Mouse (Mus musculus) left cerebral cortex, adult 8-10 months (tissue): Measurements from ENCODE around the gene Wfdc6b. TPM values are rescaled to one million over a fixed set of nuclear protein-coding genes. Genes with fewer than 3 reads are reported as not detected.

ENCODE experiments used
- total RNA-seq, 4 experiments: library from RNA; stranded (reverse); gene quantifications; 2 replicates each; pipeline ENCODE4 v1.2.4; 2022

The Wfdc6b gene
- total RNA-seq, 4 experiments from 2014 or later: not detected

Other genes with a start within 250 kb of the Wfdc6b start
- gene Slpi, start 224.4 kb upstream of the Wfdc6b start, total RNA-seq: 1 to 10 TPM in 2 of 4 experiments, under 1 TPM in 1, not detected in 1; 0.62 to 1.8 (median 1.3) TPM
- under 1 TPM; 0.17 to 0.77 (median 0.31) TPM for gene Rbpjl, start 210.4 kb upstream of the Wfdc6b start, total RNA-seq
- gene Matn4, start 208.4 kb upstream of the Wfdc6b start, total RNA-seq: 10 to 100 TPM in 3 of 4 experiments, 1 to 10 TPM in 1; 9.9 to 12.0 (median 10.6) TPM
- 100 to 1,000 TPM in 1 of 4 experiments, 10 to 100 TPM in 3; 81.2 to 117 (median 89.0) TPM for gene Sdc4, start 169.6 kb upstream of the Wfdc6b start, total RNA-seq
- 10 to 100 TPM; 39.4 to 46.1 (median 40.6) TPM for gene Sys1, start 156.6 kb upstream of the Wfdc6b start, total RNA-seq
- gene Gm20458, start 152.6 kb upstream of the Wfdc6b start, total RNA-seq: 10 to 100 TPM in 1 of 4 experiments, 1 to 10 TPM in 3; 4.4 to 15.6 (median 6.3) TPM
- not detected for gene Trp53tg5, start 139.8 kb upstream of the Wfdc6b start, total RNA-seq
- 100 to 1,000 TPM; 140 to 155 (median 147) TPM for gene Dbndd2, start 127.4 kb upstream of the Wfdc6b start, total RNA-seq
- gene Pigt, start 116.0 kb upstream of the Wfdc6b start, total RNA-seq: 10 to 100 TPM; 84.0 to 97.2 (median 89.5) TPM
- 1 to 10 TPM in 2 of 4 experiments, under 1 TPM in 2; 0.98 to 1.5 (median 1.1) TPM for gene Wfdc2, start 51.1 kb upstream of the Wfdc6b start, total RNA-seq
- gene Spint3, start 40.1 kb upstream of the Wfdc6b start, total RNA-seq: not detected
- not detected for gene Wfdc6a, start 28.1 kb upstream of the Wfdc6b start, total RNA-seq
- gene Eppin, start 19.9 kb upstream of the Wfdc6b start, total RNA-seq: not detected
- not detected for gene Wfdc8, start 104 bp downstream of the Wfdc6b start, total RNA-seq
- not detected for gene Wfdc16, start 25.3 kb downstream of the Wfdc6b start, total RNA-seq
- gene Wfdc10, start 42.5 kb downstream of the Wfdc6b start, total RNA-seq: not detected
- not detected for gene Wfdc9, start 43.1 kb downstream of the Wfdc6b start, total RNA-seq
- not detected for gene Wfdc11, start 60.6 kb downstream of the Wfdc6b start, total RNA-seq
- gene Wfdc13, start 71.6 kb downstream of the Wfdc6b start, total RNA-seq: not detected
- gene Spint4, start 85.0 kb downstream of the Wfdc6b start, total RNA-seq: not detected
- gene Spint5, start 101.8 kb downstream of the Wfdc6b start, total RNA-seq: not detected
- 1 to 10 TPM; 1.3 to 3.9 (median 2.1) TPM for gene Wfdc3, start 132.4 kb downstream of the Wfdc6b start, total RNA-seq
- 10 to 100 TPM; 32.2 to 38.7 (median 35.5) TPM for gene Dnttip1, start 132.5 kb downstream of the Wfdc6b start, total RNA-seq
- gene Ube2c, start 156.4 kb downstream of the Wfdc6b start, total RNA-seq: under 1 TPM in 2 of 4 experiments, not detected in 2; 0.50 to 0.53 TPM
- 1 to 10 TPM in 3 of 4 experiments, not detected in 1; 1.7 to 5.6 (median 4.5) TPM for gene Tnnc2, start 166.4 kb downstream of the Wfdc6b start, total RNA-seq
- gene Snx21, start 172.3 kb downstream of the Wfdc6b start, total RNA-seq: 10 to 100 TPM; 46.4 to 53.8 (median 51.0) TPM
- 10 to 100 TPM; 22.0 to 27.6 (median 26.4) TPM for gene Acot8, start 191.4 kb downstream of the Wfdc6b start, total RNA-seq
- gene Zswim3, start 191.6 kb downstream of the Wfdc6b start, total RNA-seq: 1 to 10 TPM; 7.1 to 10.0 (median 8.7) TPM
- gene Zswim1, start 209.2 kb downstream of the Wfdc6b start, total RNA-seq: 10 to 100 TPM; 20.3 to 25.7 (median 23.9) TPM
- gene Spata25, start 215.0 kb downstream of the Wfdc6b start, total RNA-seq: 1 to 10 TPM in 2 of 4 experiments, not detected in 2; 1.0 to 1.4 TPM
- gene Ctsa, start 219.4 kb downstream of the Wfdc6b start, total RNA-seq: 100 to 1,000 TPM; 112 to 182 (median 135) TPM
- gene Neurl2, start 219.9 kb downstream of the Wfdc6b start, total RNA-seq: 1 to 10 TPM; 4.5 to 7.1 (median 5.5) TPM
- gene Pltp, start 244.2 kb downstream of the Wfdc6b start, total RNA-seq: 100 to 1,000 TPM; 103 to 113 (median 109) TPM